Mouse (Mus musculus) C2C12 (cell line): ENCODE measurements around the gene Lrg1.

ENCODE experiments used
- CEBPB ChIP-seq: IDR thresholded peaks from one replicate; pipeline ENCODE4 v1.6.1; 2011; ENCODE audit warnings: low read depth, mild to moderate bottlenecking, control low read depth, moderate library complexity
- CTCF ChIP-seq: IDR thresholded peaks from one replicate; pipeline ENCODE4 v1.5.1; 2011; ENCODE audit not compliant: control insufficient read depth, insufficient read depth, insufficient read length
- MAX ChIP-seq: IDR thresholded peaks from one replicate; pipeline ENCODE4 v1.6.1; 2011; ENCODE audit warnings: mild to moderate bottlenecking, control low read depth
- MYOD1 ChIP-seq: IDR thresholded peaks from one replicate; pipeline ENCODE4 v1.6.1; 2011; ENCODE audit warnings: low read depth; ENCODE audit not compliant: control insufficient read depth, insufficient read length

DNA sequence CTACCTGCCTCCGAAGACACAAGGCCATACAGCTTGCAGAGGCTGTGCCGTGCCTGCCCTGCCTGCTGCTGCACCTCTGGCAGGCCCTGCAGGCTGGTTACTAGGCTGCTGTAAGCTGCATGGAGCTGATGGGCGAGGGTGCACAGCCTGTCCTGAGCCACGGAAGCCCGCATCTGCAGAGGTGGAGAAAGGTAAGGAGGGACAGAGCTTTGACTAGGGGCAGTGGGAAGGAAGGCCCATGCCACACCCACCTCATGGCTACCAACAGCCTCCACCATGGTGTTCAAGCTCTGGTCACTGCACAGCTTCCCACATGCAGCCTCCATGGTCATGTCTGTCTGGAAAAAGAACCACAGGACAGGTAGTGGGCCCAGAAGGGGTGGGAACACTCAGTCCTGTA is 19.6 kb downstream of the Lrg1 start:
- TF ChIP-seq CTCF (no peak), CEBPB (no peak), MAX (no peak), MYOD1 (no peak)
